Mouse (Mus musculus) heart, postnatal 0 days (tissue): ENCODE data around the gene Pcna.

ENCODE experiments used
- CTCF ChIP-seq: IDR thresholded peaks from 2 replicates; pipeline ENCODE4 v1.5.1; 2016; ENCODE audit warnings: antibody characterized with exemption, control low read depth, low read depth
- EP300 ChIP-seq: IDR thresholded peaks from 2 replicates; pipeline ENCODE4 v1.6.1; 2016; ENCODE audit warnings: antibody characterized with exemption, low read depth

- TF ChIP-seq CTCF (no peak), EP300 (no peak)
Observed at GRCm38 (mm10) chr2:132269217-132269616, 16.1 kb upstream of the Pcna start.
